Mouse (Mus musculus) heart, embryonic 10.5 days (tissue): ENCODE measurements around the gene Gm4792. TPM values are rescaled to one million over a fixed set of nuclear protein-coding genes. Genes with fewer than 3 reads are reported as not detected.

Experiments used
- DNase-seq: peaks from one replicate; pipeline ENCODE4 v3.0.0-alpha.2; 2017; ENCODE audit warnings: low spot score
- H3K27ac ChIP-seq: fragments of 300-500 bp; sonication (generic); 2 replicates; pipeline ENCODE4 v1.5.1; 2016; ENCODE audit warnings: mild to moderate bottlenecking
- H3K27me3 ChIP-seq: fragments of 300-500 bp; sonication (generic); 2 replicates; pipeline ENCODE4 v1.6.1; 2016; ENCODE audit warnings: mild to moderate bottlenecking; ENCODE audit not compliant: poor library complexity, insufficient read depth, severe bottlenecking
- H3K36me3 ChIP-seq: fragments of 300-500 bp; sonication (generic); 2 replicates; pipeline ENCODE4 v1.6.1; 2016; ENCODE audit warnings: mild to moderate bottlenecking, moderate library complexity
- H3K4me1 ChIP-seq: fragments of 300-500 bp; sonication (generic); 2 replicates; pipeline ENCODE4 v1.6.1; 2016; ENCODE audit warnings: mild to moderate bottlenecking
- H3K4me3 ChIP-seq: fragments of 300-500 bp; sonication (generic); 2 replicates; pipeline ENCODE4 v1.5.1; 2016; ENCODE audit warnings: mild to moderate bottlenecking, moderate library complexity
- H3K9me3 ChIP-seq: fragments of 300-500 bp; sonication (generic); 2 replicates; pipeline ENCODE4 v1.6.1; 2016; ENCODE audit warnings: mild to moderate bottlenecking, moderate library complexity
- WGBS: fragments of 180-500 bp; shearing (Covaris S2); methylation state at CpG from one replicate; pipeline ENCODE4 v1.1.7; 2016; 5-methylcytosine and 5-hydroxymethylcytosine counted together
- polyA plus RNA-seq: library from polyadenylated mRNA; unstranded; fragments of >200 nt; fragmentation: Nextera tagmentation; extraction: Ambion mirVana; gene quantifications from 2 replicates; pipeline ENCODE4 v1.2.1, GENCODE M21; 2016

The Gm4792 gene
- polyA plus RNA-seq, 1 experiment from 2014 or later: not detected

GRCm38 (mm10) chr10:94253260-94253807 lies 45.2 kb downstream of the Gm4792 start:
- peak; percentile 77 for DNase-seq
- Histone ChIP-seq H3K27ac (peak overlapping the region; percentile 42; the same call in 1 of the 2 replicates), H3K4me1 (peaks cover 36% of the 10 kb centered on the region), H3K4me3 (no peak overlapping the region), H3K36me3 (no peaks in the 10 kb centered on the region), H3K27me3 (no peaks in the 10 kb centered on the region), H3K9me3 (no peaks in the 10 kb centered on the region)
- WGBS: 48% methylated on average over 17 of the region's 17 CpGs

- DNase-seq: peak; percentile 94
- peak overlapping the region; percentile 83 for H3K27ac ChIP-seq
These were observed 48.7 kb downstream of the Gm4792 start for GRCm38 (mm10) chr10:94249575-94250456.

GRCm38 (mm10) chr10:94247748-94248349 lies 50.7 kb downstream of the Gm4792 start:
- no peaks in the 10 kb centered on the region for H3K36me3 ChIP-seq
- peaks cover 30% of the 10 kb centered on the region for H3K4me1 ChIP-seq
- no peak for DNase-seq
- no peaks in the 10 kb centered on the region for H3K9me3 ChIP-seq
- WGBS: 86% methylated on average over 7 of the region's 7 CpGs
- peak overlapping the region; percentile 83 for H3K27ac ChIP-seq
- no peak overlapping the region for H3K4me3 ChIP-seq
- no peaks in the 10 kb centered on the region for H3K27me3 ChIP-seq

More at GRCm38 (mm10) chr10:94249575-94250456, 48.7 kb downstream of the Gm4792 start:
- Histone ChIP-seq H3K4me3 (peak overlapping the region; percentile 25; the same call in 1 of the 2 replicates), H3K9me3 (no peaks in the 10 kb centered on the region), H3K36me3 (no peaks in the 10 kb centered on the region), H3K27me3 (no peaks in the 10 kb centered on the region), H3K4me1 (peaks cover 41% of the 10 kb centered on the region)
- WGBS: 31% methylated on average over 22 of the region's 22 CpGs

Other genes with a start within 250 kb of the Gm4792 start
- 8.8 and 9.3 TPM in 2 replicates for gene Nr2c1, start 150.7 kb downstream of the Gm4792 start, polyA plus RNA-seq
- 612 and 687 TPM in 2 replicates for gene Ndufa12, start 100.0 kb downstream of the Gm4792 start, polyA plus RNA-seq
- 9.8 and 12.2 TPM in 2 replicates for gene Tmcc3, start 13.2 kb upstream of the Gm4792 start, polyA plus RNA-seq